Mouse (Mus musculus) Patski (cell line): Measurements from ENCODE around the gene Pygb. TPM values are rescaled to one million over a fixed set of nuclear protein-coding genes. Genes with fewer than 3 reads are reported as not detected.

Experiments
- ATAC-seq: fragments of 100-300 bp; one replicate; pipeline ENCODE4 v1.8.0; 2021
- CTCF ChIA-PET: fragments of 350-600 bp; sonication (Branson Sonifier 250); formaldehyde crosslinking; loops from one replicate; lab custom pipeline; 2022; ENCODE audit warnings: inconsistent platforms; lab: Charles Lee
- POLR2A ChIA-PET: fragments of 350-600 bp; sonication (Branson Sonifier 250); formaldehyde crosslinking; loops from one replicate; lab custom pipeline; 2022; ENCODE audit warnings: antibody characterized with exemption, inconsistent platforms; lab: Charles Lee
- DNase-seq: peaks from one replicate; pipeline ENCODE4 v3.0.0-alpha.2; 2011; ENCODE audit warnings: low read depth, low spot score
- H3K27me3 ChIP-seq: fragments of 371-371 bp; one replicate; pipeline ENCODE4 v1.5.1; 2021
- CTCF ChIP-seq: fragments of 100-300 bp; IDR thresholded peaks from one replicate; pipeline ENCODE4 v1.5.1; 2021
- in situ Hi-C: fragments of 300-500 bp; cut with MboI; formaldehyde crosslinking; loops from 3 replicates; pipeline ENCODE4 v1.11.1; 2018; ENCODE audit warnings: low pct_unique_long_range_greater_than_20kb, mixed read lengths
- polyA plus RNA-seq: library from polyadenylated mRNA; unstranded; gene quantifications from one replicate; pipeline ENCODE4 v1.2.3, GENCODE M21; 2021

The Pygb gene
- polyA plus RNA-seq = 66.6 TPM

GRCm38 (mm10) chr2:150786251-150787180 lies at the start of gene Pygb:
Gene Pygb (plus strand): TSS chr2:150786735.
- no peak for TF ChIP-seq CTCF
- in situ Hi-C loops = loop anchor here (25.0 kb wide), 1 partner anchor 726 kb away; no protein-coding TSS in a partner anchor
- ChIA-PET POLR2A (no interaction called here), CTCF (no interaction called here)
- no peaks in the 10 kb centered on the region for H3K27me3 ChIP-seq
- ATAC-seq (peak; percentile 91), DNase-seq (peak; percentile 31)

GRCm38 (mm10) chr2:150737881-150738280 lies 48.7 kb upstream of the Pygb start:
- ATAC-seq (no peak), DNase-seq (no peak)
- peaks cover 13% of the 10 kb centered on the region for H3K27me3 ChIP-seq
- CTCF ChIA-PET = interaction anchor here (2.8 kb wide), 1 partner anchor 10 kb away, joined by 16 read pairs; the partner anchor contains the start of gene Entpd6
- in situ Hi-C loops = no loop called here
- no peak for TF ChIP-seq CTCF
- POLR2A ChIA-PET = no interaction called here

- ATAC-seq (no peak), DNase-seq (no peak)
- peaks cover 21% of the 10 kb centered on the region for H3K27me3 ChIP-seq
- in situ Hi-C loops = loop anchor here (10.0 kb wide), 1 partner anchor 65 kb away; no protein-coding TSS in a partner anchor
- no peak for TF ChIP-seq CTCF
- POLR2A ChIA-PET = no interaction called here
- CTCF ChIA-PET = no interaction called here
Observed at GRCm38 (mm10) chr2:150740145-150740841, 46.2 kb upstream of the Pygb start.

GRCm38 (mm10) chr2:150741405-150741804 lies 45.1 kb upstream of the Pygb start:
- in situ Hi-C loops = loop anchor here (10.0 kb wide), 1 partner anchor 67 kb away; no protein-coding TSS in a partner anchor
- ChIA-PET CTCF (no interaction called here), POLR2A (no interaction called here)
- TF ChIP-seq CTCF = peak; percentile 52
- peaks cover 32% of the 10 kb centered on the region for H3K27me3 ChIP-seq
- no peak for DNase-seq
- no peak for ATAC-seq

- in situ Hi-C loops = loop anchor here (5.0 to 10.0 kb wide), 2 partner anchors 70 to 138 kb away; partner anchors contain the start of gene Apmap
- CTCF ChIA-PET = no interaction called here
- DNase-seq (no peak), ATAC-seq (no peak)
- POLR2A ChIA-PET = no interaction called here
- no peak for TF ChIP-seq CTCF
- H3K27me3 ChIP-seq = peaks cover 29% of the 10 kb centered on the region
Observed at GRCm38 (mm10) chr2:150745016-150745415, 41.5 kb upstream of the Pygb start.

GRCm38 (mm10) chr2:150748854-150749253 lies 37.7 kb upstream of the Pygb start, which contains the start of gene Entpd6:
Gene Entpd6 (plus strand): TSS chr2:150749042.
- ChIA-PET CTCF (interaction anchor here (0.7 to 3.8 kb wide), 8 partner anchors 10 to 70 kb away, joined by 3 to 16 read pairs (median 4); no protein-coding TSS in a partner anchor), POLR2A (interaction anchor here (0.7 kb wide), 1 partner anchor 157 kb away, joined by 4 read pairs; no protein-coding TSS in a partner anchor)
- in situ Hi-C loops = loop anchor here (5.0 to 10.0 kb wide), 2 partner anchors 74 to 142 kb away; partner anchors contain the start of gene Apmap
- TF ChIP-seq CTCF = peak; percentile 93
- ATAC-seq (peak; percentile 95), DNase-seq (peak; percentile 86)
- H3K27me3 ChIP-seq = peaks cover 21% of the 10 kb centered on the region

GRCm38 (mm10) chr2:150749283-150749682 lies 37.3 kb upstream of the Pygb start:
- no peak for TF ChIP-seq CTCF
- peaks cover 20% of the 10 kb centered on the region for H3K27me3 ChIP-seq
- ChIA-PET POLR2A (interaction anchor here (0.7 kb wide), 1 partner anchor 156 kb away, joined by 4 read pairs; no protein-coding TSS in a partner anchor), CTCF (interaction anchor here (0.8 to 3.8 kb wide), 7 partner anchors 9 to 71 kb away, joined by 3 to 16 read pairs (median 4); no protein-coding TSS in a partner anchor)
- in situ Hi-C loops = loop anchor here (5.0 to 10.0 kb wide), 2 partner anchors 74 to 142 kb away; partner anchors contain the start of gene Apmap
- DNase-seq (no peak), ATAC-seq (peak; percentile 65)

GRCm38 (mm10) chr2:150750129-150750979 lies 36.2 kb upstream of the Pygb start:
- ChIA-PET CTCF (no interaction called here), POLR2A (interaction anchor here (0.7 kb wide), 1 partner anchor 16 kb away, joined by 10 read pairs; no protein-coding TSS in a partner anchor)
- in situ Hi-C loops = no loop called here
- ATAC-seq (peak; percentile 58), DNase-seq (no peak)
- TF ChIP-seq CTCF = no peak
- peaks cover 16% of the 10 kb centered on the region for H3K27me3 ChIP-seq

- in situ Hi-C loops = no loop called here
- ATAC-seq (no peak), DNase-seq (no peak)
- ChIA-PET POLR2A (no interaction called here), CTCF (interaction anchor here (0.9 kb wide), 1 partner anchor 13 kb away, joined by 3 read pairs; no protein-coding TSS in a partner anchor)
- TF ChIP-seq CTCF = no peak
- no peaks in the 10 kb centered on the region for H3K27me3 ChIP-seq
Observed at GRCm38 (mm10) chr2:150755016-150755415, 31.5 kb upstream of the Pygb start.
